Mouse (Mus musculus) forebrain, embryonic 10.5 days (tissue): ENCODE measurements around the gene Ackr1. TPM values are rescaled to one million over a fixed set of nuclear protein-coding genes. Genes with fewer than 3 reads are reported as not detected.
A peak's percentile ranks its signal among the peaks of the same experiment; 100 is the strongest.

Experiments
- DNase-seq: peaks from one replicate; pipeline ENCODE4 v3.0.0-alpha.2; 2017; ENCODE audit warnings: low spot score; ENCODE audit errors: extremely low spot score
- H3K27ac ChIP-seq: fragments of 300-500 bp; sonication (generic); 2 replicates; pipeline ENCODE4 v1.5.1; 2016; ENCODE audit warnings: mild to moderate bottlenecking
- H3K27me3 ChIP-seq: fragments of 300-500 bp; sonication (generic); 2 replicates; pipeline ENCODE4 v1.6.1; 2016; ENCODE audit warnings: mild to moderate bottlenecking; ENCODE audit not compliant: poor library complexity, severe bottlenecking
- H3K36me3 ChIP-seq: fragments of 300-500 bp; sonication (generic); replicated peaks from 2 replicates; pipeline ENCODE4 v1.6.1; 2016; ENCODE audit warnings: mild to moderate bottlenecking, moderate library complexity
- H3K4me1 ChIP-seq: fragments of 300-500 bp; sonication (generic); 2 replicates; pipeline ENCODE4 v1.6.1; 2016
- H3K4me3 ChIP-seq: fragments of 300-500 bp; sonication (generic); 2 replicates; pipeline ENCODE4 v1.5.1; 2016; ENCODE audit warnings: mild to moderate bottlenecking, moderate library complexity
- H3K9me3 ChIP-seq: fragments of 300-500 bp; sonication (generic); 2 replicates; pipeline ENCODE4 v1.6.1; 2016; ENCODE audit warnings: mild to moderate bottlenecking, moderate library complexity
- WGBS: fragments of 180-500 bp; shearing (Covaris S2); methylation state at CpG from one replicate; pipeline ENCODE4 v1.1.7; 2016; 5-methylcytosine and 5-hydroxymethylcytosine counted together
- polyA plus RNA-seq: library from polyadenylated mRNA; unstranded; fragments of >200 nt; fragmentation: Nextera tagmentation; extraction: Ambion mirVana; gene quantifications from 2 replicates; pipeline ENCODE4 v1.2.1, GENCODE M21; 2016

Ackr1 gene
- 0.95 and 1.1 TPM in 2 replicates for polyA plus RNA-seq

- WGBS: 69% methylated on average over 9 of the region's 9 CpGs
- H3K27me3 ChIP-seq: no peaks in the 10 kb centered on the region
- no peak for DNase-seq
- H3K27ac ChIP-seq: 0 out of 2 replicates have a peak within 1 kb of the TSS, but pooled peaks have one; percentile 5
- H3K9me3 ChIP-seq: no peaks in the 10 kb centered on the region
- H3K36me3 ChIP-seq: no peaks in the 10 kb centered on the region
- H3K4me1 ChIP-seq: peaks cover 19% of the 10 kb centered on the region
- no peak within 1 kb of the TSS for H3K4me3 ChIP-seq
These were observed at the start of gene Ackr1 for GRCm38 (mm10) chr1:173333312-173334253. Gene Ackr1, minus strand, starts transcription at chr1:173333750.

- H3K27me3 ChIP-seq: no peaks in the 10 kb centered on the region
- no peak for DNase-seq
- H3K9me3 ChIP-seq: no peaks in the 10 kb centered on the region
- 93% methylated on average over 6 of the region's 6 CpGs for WGBS
- no peak overlapping the region for H3K27ac ChIP-seq
- no peak overlapping the region for H3K4me3 ChIP-seq
- H3K4me1 ChIP-seq: no peaks in the 10 kb centered on the region
- H3K36me3 ChIP-seq: no peaks in the 10 kb centered on the region
These were observed 47.9 kb upstream of the Ackr1 start for GRCm38 (mm10) chr1:173381436-173381835.

GRCm38 (mm10) chr1:173377380-173378112, 44.0 kb upstream of the Ackr1 start:
- no peak overlapping the region for H3K4me3 ChIP-seq
- H3K27me3 ChIP-seq: no peaks in the 10 kb centered on the region
- WGBS: 38% methylated on average over 13 of the region's 13 CpGs
- no peaks in the 10 kb centered on the region for H3K4me1 ChIP-seq
- DNase-seq: peak; percentile 39
- no peaks in the 10 kb centered on the region for H3K36me3 ChIP-seq
- H3K9me3 ChIP-seq: no peaks in the 10 kb centered on the region
- no peak overlapping the region for H3K27ac ChIP-seq

GRCm38 (mm10) chr1:173374020-173374419, 40.5 kb upstream of the Ackr1 start:
- H3K27ac ChIP-seq: no peak overlapping the region
- no peaks in the 10 kb centered on the region for H3K9me3 ChIP-seq
- H3K27me3 ChIP-seq: 0 out of 2 replicates have a peak, but pooled peaks cover 7% of the 10 kb centered on the region
- no peaks in the 10 kb centered on the region for H3K36me3 ChIP-seq
- WGBS: 92% methylated on average over 7 of the region's 7 CpGs
- DNase-seq: no peak
- H3K4me3 ChIP-seq: no peak overlapping the region
- peaks cover 6% of the 10 kb centered on the region; the same call in 1 of the 2 replicates for H3K4me1 ChIP-seq

GRCm38 (mm10) chr1:173371586-173371985, 38.0 kb upstream of the Ackr1 start:
- H3K4me1 ChIP-seq: peaks cover 23% of the 10 kb centered on the region
- no peak for DNase-seq
- peaks cover 28% of the 10 kb centered on the region; the same call in 1 of the 2 replicates for H3K27me3 ChIP-seq
- 83% methylated on average over 6 of the region's 6 CpGs for WGBS
- H3K27ac ChIP-seq: no peak overlapping the region
- H3K9me3 ChIP-seq: no peaks in the 10 kb centered on the region
- no peaks in the 10 kb centered on the region for H3K36me3 ChIP-seq
- no peak overlapping the region for H3K4me3 ChIP-seq

GRCm38 (mm10) chr1:173370456-173370855, 36.9 kb upstream of the Ackr1 start:
- no peak overlapping the region for H3K27ac ChIP-seq
- DNase-seq: no peak
- WGBS: 70% methylated on average over 6 of the region's 6 CpGs
- H3K4me1 ChIP-seq: peaks cover 34% of the 10 kb centered on the region
- H3K9me3 ChIP-seq: no peaks in the 10 kb centered on the region
- no peak overlapping the region for H3K4me3 ChIP-seq
- H3K36me3 ChIP-seq: no peaks in the 10 kb centered on the region
- H3K27me3 ChIP-seq: peaks cover 39% of the 10 kb centered on the region

GRCm38 (mm10) chr1:173369611-173370010, 36.1 kb upstream of the Ackr1 start:
- DNase-seq: no peak
- peaks cover 36% of the 10 kb centered on the region for H3K4me1 ChIP-seq
- H3K9me3 ChIP-seq: no peaks in the 10 kb centered on the region
- no peak overlapping the region for H3K27ac ChIP-seq
- 69% methylated on average over 2 of the region's 2 CpGs for WGBS
- peaks cover 42% of the 10 kb centered on the region for H3K27me3 ChIP-seq
- H3K36me3 ChIP-seq: no peaks in the 10 kb centered on the region
- H3K4me3 ChIP-seq: no peak overlapping the region

- Histone ChIP-seq H3K27me3 (peaks cover 42% of the 10 kb centered on the region), H3K4me3 (peak within 1 kb of the TSS; percentile 84)
- under 1% methylated on average over 46 of the region's 46 CpGs for WGBS
These were observed 34.0 kb upstream of the Ackr1 start, which contains the start of gene Cadm3 for GRCm38 (mm10) chr1:173367356-173368046. Gene Cadm3, minus strand, starts transcription at chr1:173367695.

GRCm38 (mm10) chr1:173366701-173367355, 33.3 kb upstream of the Ackr1 start:
- peak; percentile 31 for DNase-seq
- under 1% methylated on average over 31 of the region's 31 CpGs for WGBS
- H3K36me3 ChIP-seq: no peaks in the 10 kb centered on the region

More at GRCm38 (mm10) chr1:173367356-173368046, 34.0 kb upstream of the Ackr1 start, which contains the start of gene Cadm3:
- peak within 1 kb of the TSS; percentile 89 for H3K27ac ChIP-seq
- H3K4me1 ChIP-seq: peaks cover 36% of the 10 kb centered on the region
- no peaks in the 10 kb centered on the region for H3K36me3 ChIP-seq
- DNase-seq: peak; percentile 74
- no peaks in the 10 kb centered on the region for H3K9me3 ChIP-seq

GRCm38 (mm10) chr1:173365970-173366409, 32.4 kb upstream of the Ackr1 start:
- peak overlapping the region; percentile 20; the same call in 1 of the 2 replicates for H3K27ac ChIP-seq
- peaks cover 36% of the 10 kb centered on the region for H3K4me1 ChIP-seq

More at GRCm38 (mm10) chr1:173366701-173367355, 33.3 kb upstream of the Ackr1 start:
- H3K27ac ChIP-seq: peak overlapping the region; percentile 89
- peaks cover 42% of the 10 kb centered on the region for H3K27me3 ChIP-seq
- H3K4me1 ChIP-seq: peaks cover 36% of the 10 kb centered on the region
- H3K9me3 ChIP-seq: no peaks in the 10 kb centered on the region
- H3K4me3 ChIP-seq: peak overlapping the region; percentile 84

GRCm38 (mm10) chr1:173364125-173364800, 30.7 kb upstream of the Ackr1 start:
- Histone ChIP-seq H3K4me1 (peaks cover 30% of the 10 kb centered on the region), H3K9me3 (no peaks in the 10 kb centered on the region), H3K36me3 (no peaks in the 10 kb centered on the region), H3K4me3 (no peak overlapping the region), H3K27ac (no peak overlapping the region), H3K27me3 (peaks cover 37% of the 10 kb centered on the region)
- WGBS: 96% methylated on average over 4 of the region's 4 CpGs
- DNase-seq: no peak

More at GRCm38 (mm10) chr1:173365970-173366409, 32.4 kb upstream of the Ackr1 start:
- no peak for DNase-seq
- 0% methylated on average over 13 of the region's 13 CpGs for WGBS
- Histone ChIP-seq H3K9me3 (no peaks in the 10 kb centered on the region), H3K4me3 (peak overlapping the region; percentile 84), H3K27me3 (peaks cover 42% of the 10 kb centered on the region), H3K36me3 (no peaks in the 10 kb centered on the region)
